Mouse (Mus musculus): ENCODE measurements around the gene Capn12.

The Capn12 gene

DNA sequence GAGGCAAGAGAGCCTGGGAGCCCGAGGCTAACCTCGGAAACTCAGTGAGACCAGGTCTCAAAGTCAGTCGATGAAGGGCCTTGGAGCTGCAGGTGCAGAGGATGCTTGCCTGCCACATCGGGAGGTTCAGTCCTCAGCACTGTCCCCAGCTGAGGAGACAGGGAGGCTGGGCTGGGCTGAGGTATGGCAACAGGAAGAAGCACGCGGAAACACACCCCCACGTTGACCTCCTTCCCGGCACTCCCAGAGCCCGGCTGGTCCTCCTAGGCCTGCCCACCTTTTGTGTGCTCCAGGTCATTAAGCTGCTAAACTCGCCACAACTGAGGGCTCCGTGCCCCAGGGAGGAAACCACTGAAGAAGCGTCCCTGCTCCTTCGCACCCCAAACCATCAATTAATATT lies at the start of gene Capn12:
TSS of gene Capn12 (plus strand) at position 224 of the 400 bp plus-strand sequence.
- peak; percentile 50 for DNase-seq (ENCODE audit: low read depth, low spot score)

DNA sequence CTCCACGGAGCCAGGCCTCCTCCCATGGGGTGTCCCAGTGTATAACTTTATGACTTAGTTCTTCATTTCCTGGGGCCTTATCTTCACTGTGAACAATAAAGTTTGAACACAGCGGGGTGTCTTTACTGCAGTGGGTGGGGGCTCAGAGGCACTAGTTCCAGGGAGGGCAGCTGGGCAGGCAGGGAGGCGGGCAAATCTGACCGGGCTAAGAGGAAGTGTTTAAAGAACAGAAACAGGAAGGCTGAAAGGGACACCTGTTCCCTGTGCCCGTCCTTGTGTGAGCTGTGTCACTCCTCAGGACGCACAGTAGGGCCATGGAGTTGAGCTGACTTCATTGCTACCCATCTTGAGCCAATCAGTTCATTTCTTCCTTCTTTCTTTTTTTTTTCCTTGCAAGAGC lies 49.1 kb upstream of the Capn12 start:
- no peak for DNase-seq (ENCODE audit: low read depth, low spot score)

DNA sequence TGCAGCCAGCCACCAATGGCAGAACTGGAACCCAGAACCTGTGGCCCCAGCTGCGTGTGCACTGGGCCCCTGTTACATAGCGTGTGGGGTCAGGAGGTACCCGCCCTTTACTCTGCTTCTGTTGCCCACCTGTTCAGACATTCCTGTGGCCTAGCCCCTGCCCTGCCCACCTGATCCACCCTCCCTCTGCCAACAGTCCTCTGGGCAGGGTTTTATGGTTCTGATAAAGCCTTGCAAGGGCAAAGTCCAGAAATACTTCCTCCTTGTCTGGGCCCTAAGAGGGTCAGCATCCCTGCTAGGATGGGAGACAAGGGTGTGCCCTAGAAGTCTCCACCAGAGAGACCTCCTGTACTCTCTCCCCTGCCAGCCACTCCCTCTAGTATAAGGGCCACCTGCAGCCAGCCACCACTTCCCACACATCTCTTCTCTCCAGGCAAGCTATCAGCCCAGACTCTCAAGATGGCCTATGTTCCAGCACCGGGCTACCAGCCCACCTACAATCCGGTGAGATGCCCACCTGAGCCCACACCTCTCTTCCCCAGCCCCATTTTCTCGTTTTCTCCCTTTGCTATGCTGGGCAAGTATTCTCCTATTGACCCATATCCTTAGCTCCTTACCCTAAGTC lies 47.4 kb upstream of the Capn12 start, which contains the start of gene Lgals4:
TSS of gene Lgals4 (plus strand) at position 132 of the 625 bp plus-strand sequence.
- no peak for DNase-seq (ENCODE audit: low read depth, low spot score)

DNA sequence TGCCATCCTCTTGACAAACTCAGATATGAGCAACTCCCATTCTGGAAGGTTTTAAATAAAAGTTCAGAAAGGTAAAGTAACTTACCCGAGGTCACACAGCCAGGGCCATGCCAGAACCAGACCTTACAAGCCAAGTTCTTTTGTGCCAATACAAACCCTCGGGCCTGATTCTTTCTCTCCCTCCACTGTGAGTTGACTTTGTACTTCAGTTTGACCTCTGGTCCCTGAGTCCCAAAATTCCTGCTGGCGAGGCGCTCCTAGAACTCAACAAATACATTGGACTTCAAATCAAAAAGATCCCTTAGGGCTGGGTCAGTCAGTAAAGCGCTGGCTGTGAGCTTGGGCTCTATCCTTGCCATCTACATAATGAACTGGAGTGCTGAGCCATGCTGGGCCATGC lies 44.3 kb upstream of the Capn12 start:
- peak; percentile 12 for DNase-seq (ENCODE audit: low read depth, low spot score)

DNA sequence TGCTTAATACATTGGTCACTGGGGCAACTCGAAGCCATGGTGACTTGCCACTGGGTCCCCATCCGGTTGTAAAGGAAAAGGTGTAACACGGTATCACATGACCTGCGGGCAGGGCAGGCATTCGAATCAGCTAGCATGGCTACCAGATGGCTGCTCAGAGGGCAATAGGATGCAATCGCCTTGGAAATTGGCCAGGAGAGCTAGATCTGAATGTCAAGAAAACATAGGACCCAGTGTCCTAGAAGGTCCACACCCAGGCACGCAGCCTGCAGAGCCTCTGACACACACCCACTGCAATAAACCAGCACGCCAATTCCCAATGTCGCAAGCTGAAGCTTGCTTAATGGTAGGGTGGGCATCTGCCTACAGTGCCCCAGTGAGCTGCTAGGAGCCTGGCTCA lies 42.9 kb upstream of the Capn12 start:
- no peak for DNase-seq (ENCODE audit: low read depth, low spot score)

DNA sequence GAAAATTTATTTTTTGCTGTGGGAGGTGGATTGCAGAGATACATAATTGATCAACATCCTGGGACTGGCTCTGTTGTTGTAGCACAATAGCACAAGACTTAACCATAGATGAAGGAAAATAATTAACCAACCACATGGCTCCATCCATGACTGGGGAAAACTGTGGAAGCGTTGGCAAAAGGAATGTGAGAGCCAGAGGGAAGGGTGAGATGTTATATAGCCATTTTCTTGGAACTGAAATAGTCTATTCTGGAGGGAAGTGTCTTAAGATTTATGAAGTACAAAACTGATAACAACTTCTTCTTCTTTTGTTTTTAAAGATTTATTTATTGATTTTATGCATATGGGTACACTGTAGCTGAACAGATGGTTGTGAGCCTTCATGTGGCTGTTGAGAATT lies 33.9 kb upstream of the Capn12 start:
- no peak for DNase-seq (ENCODE audit: low read depth, low spot score)

DNA sequence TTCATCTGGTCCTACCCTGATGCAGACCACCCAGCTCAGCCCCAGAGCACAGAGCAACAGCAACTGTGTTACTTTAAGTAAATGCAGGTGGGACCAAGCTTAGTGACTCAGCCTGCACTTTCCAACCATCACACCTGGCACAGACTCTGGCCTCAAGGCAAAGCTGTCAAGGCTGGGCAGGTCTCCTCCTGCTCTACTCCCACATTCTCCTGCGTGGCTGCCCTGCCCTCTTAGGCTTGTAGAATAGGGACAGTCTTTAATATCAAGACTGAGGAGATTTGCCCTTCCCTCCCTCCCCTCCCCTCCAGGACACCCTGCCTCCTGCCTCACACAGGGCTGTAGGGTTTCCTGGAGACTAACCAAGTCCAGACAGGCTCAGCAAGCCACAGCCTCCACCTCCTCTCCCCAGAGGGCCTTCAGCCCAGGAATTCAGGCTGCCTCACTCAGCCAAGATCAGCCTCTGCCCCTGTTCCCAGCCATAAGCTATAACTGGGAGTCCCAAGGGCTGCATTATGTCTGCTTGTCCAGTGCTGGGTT lies 31.5 kb upstream of the Capn12 start:
- no peak for DNase-seq (ENCODE audit: low read depth, low spot score)

DNA sequence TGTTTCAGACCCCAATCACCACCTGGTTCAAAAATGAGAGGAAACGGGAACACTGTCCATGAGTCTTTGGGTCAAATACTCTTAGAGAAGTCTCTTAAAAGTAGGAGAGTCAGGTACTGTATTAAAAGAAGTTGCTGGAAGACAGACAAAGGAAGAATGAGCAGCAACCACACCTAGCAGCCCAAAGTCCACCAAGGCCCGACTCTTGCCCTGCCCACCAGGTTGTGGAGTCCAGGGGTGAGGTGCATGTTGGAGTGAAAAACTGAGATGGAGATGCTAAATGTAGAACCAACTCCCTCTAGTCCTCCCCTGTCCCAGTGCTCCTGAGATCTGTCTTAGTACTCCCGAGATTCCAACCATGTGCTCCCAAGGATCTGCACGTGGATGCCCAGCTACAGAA lies 30.6 kb upstream of the Capn12 start:
- no peak for DNase-seq (ENCODE audit: low read depth, low spot score)

DNA sequence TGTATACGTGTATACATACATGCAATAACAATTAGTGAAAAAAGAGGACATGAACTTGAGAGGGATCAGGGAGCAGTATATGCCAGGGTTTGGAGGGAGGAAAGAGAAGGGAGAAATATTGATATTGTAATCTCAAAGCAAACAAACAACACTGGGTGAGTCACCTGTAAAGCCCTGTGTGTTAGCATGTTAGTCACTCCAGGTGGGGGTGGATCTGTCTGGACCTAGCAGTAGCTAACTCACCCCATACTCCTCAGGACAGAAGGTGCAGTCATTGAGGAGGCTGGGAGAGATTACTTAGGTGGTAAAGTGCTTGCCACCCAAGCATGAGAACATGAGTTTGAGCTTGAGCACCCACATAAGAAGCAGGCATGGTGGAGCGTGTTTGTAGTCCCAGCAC lies 21.3 kb upstream of the Capn12 start:
- DNase-seq (ENCODE audit: low read depth, low spot score): no peak

DNA sequence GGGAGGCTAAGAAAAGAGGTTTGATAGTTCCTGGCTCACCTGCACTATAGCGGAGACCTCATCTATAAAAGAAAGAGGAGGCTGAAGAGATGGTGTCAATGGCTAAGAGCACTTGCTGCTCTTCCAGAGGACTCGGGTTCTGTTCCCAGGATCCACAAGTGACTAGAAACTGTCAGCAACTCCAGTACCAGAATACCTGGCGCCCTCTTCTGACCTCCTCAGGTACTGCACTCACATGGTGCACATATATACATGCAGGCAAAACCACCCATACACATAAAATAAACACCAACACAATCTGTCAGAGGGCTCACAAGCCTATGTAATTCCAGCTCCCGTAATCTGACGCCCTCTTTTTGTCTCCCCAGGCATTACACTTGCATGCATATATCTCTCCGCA lies 20.3 kb upstream of the Capn12 start:
- peak; percentile 86 for DNase-seq (ENCODE audit: low read depth, low spot score)

DNA sequence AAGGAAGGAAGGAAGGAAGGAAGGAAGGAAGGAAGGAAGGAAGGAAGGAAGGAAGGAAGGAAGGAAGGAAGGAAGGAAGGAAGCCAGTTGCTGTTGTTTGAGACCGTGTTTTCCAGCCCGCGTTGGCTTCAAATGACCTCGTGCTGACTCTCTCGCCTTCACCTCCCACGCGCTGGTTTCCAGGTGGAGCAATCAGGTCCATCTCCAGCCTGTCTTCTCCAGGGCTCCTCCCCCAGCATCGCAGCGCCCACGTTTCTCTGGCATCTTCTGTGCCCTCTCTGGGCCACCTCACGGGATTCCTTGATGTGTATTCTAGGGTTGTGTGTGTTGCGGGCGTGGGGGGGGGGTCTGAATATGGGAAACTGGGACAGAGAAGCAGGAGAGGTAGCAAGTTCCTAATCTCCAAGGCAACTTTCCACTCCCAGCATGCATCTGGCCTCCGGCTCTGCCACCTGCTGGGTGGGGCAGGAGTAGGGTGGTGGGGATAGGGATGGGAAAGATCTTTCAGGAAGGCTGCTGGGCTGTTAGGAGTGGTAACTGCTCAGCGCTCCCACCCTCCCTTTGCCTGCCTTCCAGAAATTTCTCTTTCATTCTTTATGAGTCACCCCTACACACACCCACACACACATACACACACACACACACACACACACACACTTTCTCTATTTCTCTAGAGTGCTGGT lies 18.3 kb upstream of the Capn12 start:
- peak; percentile 61 for DNase-seq (ENCODE audit: low read depth, low spot score)

DNA sequence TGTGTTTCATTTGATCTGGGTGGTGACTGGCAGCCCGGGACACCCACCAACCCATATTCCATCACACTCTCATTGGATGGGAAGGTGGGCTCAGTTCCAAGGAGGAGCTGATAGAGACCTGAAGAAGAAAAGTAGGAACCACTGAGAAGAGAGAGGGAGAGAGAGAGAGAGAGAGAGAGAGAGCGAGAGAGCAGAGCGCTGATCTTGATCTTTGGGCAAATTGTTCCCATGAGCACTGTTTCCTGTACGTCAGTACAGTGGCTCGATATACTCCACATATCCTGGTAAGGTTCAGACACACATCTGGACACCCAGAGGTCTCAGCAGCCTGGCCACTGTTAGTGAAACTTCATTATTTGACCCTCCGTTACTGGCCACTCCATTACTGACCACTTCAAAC lies 17.7 kb upstream of the Capn12 start, which contains the start of gene Lgals7:
TSS of gene Lgals7 (plus strand) at position 314 of the 400 bp plus-strand sequence.
- DNase-seq (ENCODE audit: low read depth, low spot score): no peak

DNA sequence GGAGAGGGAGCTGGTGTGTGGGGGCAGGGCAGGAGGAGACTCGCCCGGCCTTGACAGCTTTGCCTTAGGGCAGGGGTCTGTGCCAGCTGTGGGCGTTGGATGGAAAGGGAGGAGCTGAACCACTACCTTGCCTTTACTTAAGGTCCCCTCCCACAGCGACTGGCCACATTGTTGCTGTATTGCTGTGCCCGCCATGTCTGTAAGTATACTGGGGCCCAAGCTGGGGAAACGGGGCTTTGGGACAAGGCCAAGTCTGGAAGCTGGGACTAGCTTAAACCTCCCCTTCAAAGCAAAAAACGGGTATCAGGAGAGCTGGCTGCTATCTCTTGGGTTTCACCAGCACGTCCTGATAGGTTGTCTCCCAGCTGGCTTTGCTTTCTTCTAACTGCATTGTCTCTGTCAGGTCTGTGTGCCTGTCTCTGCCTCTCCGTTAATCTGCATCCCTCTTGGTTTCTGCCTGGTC lies 16.9 kb upstream of the Capn12 start:
- DNase-seq (ENCODE audit: low read depth, low spot score): no peak

DNA sequence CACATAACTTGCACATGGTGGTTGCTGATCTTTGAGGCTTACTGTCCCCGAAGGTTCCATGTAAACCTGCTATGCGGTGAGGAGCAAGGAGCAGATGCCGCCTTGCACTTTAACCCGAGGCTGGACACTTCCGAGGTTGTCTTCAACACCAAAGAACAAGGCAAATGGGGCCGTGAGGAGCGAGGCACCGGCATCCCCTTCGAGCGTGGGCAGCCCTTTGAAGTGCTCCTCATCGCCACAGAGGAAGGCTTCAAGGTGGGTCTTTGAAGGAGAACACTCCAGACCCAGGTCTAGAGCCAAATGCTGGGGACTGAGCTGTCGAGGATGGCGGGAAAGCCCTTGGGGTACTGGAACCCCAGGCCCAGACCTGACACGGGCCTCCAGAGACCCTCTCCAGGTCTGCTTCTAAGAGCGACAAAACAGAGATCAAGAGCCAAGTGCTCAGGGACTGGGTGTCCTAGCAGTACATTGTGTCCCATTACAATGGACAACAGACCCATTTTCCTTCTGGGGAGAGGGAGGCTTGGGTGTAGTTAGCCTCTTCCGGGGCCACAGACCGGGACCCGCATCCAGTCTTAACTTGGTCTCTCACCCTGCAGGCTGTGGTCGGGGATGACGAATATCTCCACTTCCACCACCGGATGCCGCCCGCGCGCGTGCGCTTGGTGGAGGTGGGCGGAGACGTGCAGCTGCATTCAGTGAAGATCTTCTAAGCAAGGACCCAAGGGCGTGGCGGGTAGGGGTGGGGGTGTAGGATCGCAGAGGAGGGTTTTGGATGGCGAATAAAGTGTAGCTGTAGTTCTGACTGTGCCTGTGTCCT lies 15.5 kb upstream of the Capn12 start:
- DNase-seq (ENCODE audit: low read depth, low spot score): peak; percentile 95

DNA sequence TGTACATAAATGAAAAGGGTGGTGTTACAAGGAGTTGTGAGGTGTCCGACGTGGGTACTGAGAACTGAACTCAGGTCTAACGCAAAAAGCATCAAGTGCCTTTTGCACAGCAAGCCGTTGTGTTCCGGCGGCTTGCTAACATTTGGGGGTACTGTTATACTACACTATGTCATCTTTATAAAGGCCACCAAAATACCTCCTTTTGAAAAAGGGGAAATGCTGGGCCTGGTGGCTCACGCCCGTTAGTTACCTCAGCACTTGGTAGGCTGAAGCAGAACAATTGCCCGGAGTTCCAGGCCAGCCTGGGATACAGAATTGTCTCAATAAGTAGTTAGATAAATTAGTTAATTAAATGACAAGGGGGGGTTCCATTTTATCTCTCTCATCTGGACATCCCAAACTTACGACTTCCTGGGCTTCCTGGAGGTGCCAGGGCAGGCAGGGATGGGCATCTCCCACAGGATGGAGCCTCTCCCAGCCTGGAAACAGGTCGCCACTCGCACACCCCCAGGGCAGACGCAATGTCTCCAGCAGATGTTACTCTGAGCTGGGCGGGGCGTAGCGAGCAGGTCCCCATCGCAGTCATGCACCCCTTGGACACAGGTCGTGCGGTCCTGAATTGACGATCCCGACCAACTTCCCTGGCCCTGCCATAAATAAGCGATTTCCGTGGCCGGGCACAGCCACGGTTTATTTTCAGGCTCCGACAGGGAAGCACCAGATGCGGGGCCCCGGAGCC lies 14.3 kb upstream of the Capn12 start:
- no peak for DNase-seq (ENCODE audit: low read depth, low spot score)

DNA sequence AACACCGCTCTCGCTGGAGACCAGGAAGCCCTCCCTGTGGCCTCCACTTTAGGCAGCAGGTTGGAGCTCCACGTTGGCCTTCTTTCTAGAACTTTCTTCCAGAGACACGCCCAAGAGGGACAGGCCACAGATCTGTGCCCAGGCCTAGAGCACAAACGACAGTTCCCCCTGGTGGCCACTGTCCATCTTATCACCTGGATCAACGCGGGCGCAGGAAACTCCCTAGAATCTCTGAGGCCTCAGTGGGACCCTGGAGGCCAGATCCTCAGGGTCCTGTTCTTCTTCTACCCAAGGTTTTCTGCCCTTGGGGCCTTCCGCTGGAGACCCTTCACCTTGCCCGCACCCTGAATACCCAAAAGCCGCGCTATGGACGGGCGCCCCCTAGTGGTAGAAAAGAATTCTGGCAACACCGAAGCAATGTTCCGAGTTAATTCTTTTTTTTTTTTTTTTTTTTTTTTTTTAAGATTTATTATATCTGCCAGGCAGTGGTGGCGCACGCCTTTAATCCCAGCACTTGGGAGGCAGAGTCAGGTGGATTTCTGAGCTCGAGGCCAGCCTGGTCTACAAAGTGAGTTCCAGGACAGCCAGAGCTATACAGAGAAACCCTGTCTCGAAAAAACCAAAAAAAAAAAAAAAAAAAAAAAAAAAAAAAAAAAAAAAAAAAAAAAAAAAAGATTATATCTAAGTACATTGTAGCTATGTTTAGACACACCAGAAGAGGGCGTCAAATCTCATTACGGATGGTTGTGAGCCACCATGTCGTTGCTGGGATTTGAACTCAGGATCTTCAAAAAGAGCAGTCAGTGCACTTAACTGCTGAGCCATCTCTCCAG lies 13.5 kb upstream of the Capn12 start:
- peak; percentile 81 for DNase-seq (ENCODE audit: low read depth, low spot score)

DNA sequence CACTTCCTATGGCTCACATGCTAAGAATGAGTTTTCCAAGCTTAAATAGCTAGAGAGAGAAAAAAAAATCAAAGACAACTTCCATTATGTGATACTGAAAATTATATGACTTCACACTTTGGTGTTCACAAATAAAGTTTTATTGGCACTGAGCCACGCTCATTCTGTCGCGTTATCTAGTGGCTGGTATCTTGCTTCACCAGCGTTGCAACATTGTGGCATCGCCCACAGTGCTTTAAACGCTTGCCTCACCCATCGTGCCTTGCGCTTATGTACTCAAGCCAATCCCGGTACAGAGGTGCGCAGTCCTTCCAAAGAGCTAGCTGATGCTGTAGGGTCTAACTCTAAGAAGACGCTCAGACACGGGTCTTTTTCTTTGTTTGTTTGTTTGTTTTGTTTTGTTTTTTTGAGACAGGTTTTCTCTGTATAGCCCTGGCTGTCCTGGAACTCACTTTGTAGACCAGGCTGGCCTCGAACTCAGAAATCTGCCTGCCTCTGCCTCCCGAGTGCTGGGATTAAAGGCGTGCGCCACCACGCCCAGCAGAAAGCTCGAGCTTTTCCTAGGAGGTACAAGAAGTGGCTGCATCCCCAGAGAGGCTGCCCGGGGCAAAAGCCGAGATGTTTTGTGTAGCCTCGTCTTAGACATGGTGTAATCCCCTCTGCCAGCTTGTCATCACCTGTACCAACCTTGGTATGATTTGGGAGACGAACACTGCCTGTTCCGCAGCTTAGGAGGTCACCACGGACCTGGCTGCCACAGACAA lies 10.1 kb upstream of the Capn12 start:
- peak; percentile 43 for DNase-seq (ENCODE audit: low read depth, low spot score)

DNA sequence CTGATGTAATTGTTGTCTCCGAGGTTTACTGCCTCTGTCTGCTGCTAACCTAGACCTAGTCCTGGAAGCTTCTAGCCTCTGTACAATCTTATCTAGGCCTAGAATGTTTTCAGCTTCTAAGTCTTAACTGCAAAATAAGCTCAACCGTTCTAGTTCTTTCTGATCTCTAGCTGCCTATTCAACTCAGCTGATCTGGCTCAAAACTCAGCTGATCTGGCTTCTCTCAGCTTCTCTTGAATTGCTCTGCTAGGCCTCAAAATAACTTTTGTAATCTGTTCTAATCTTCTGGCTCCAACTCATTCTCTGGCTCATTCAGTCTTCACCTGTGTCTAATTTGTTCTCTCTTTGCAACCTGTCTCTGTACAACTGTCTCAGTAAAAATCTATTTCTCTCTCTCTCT lies 6.7 kb upstream of the Capn12 start:
- DNase-seq (ENCODE audit: low read depth, low spot score): no peak

DNA sequence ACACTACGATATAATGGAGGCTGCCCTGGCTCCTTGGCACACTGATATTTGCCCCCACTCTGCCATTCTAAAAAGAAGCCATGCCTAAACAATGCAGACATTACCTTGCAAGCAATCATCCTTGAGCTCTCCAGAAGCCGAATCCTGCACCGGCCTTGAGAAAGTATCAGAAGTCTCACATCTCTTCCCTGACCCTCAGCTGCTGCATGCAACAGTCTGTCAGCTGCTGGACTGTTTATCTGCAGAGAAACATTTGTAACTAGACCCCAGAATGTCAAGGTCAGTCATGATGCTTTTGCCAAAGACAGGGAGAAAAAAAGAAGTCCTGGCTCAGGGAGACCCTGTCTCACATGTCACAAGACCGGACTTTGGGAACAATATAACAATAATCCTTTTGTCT lies 5.1 kb upstream of the Capn12 start:
- DNase-seq (ENCODE audit: low read depth, low spot score): no peak

DNA sequence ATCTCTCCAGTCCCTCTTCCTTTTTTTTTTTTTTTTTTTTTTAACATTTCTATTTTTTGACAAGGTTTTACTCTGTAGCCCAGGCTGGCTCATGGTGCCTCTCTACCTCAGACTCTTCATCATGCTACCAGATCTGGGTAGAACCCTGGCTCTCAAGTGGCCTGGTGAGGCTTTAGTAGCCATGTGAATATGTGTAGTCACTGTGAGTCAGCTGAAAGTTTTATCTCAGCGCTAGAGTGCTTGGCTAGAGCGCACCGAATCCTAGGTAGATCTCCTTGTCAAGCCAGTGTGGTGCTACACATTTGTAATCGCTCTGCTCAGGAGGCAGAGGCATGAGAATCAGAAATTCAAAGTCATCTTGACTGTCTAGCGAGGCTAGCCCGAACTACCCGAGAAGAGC lies 4.1 kb upstream of the Capn12 start:
- peak; percentile 25 for DNase-seq (ENCODE audit: low read depth, low spot score)

All from R1 (cell line).